Mouse (Mus musculus): ENCODE data around the gene Palld. TPM values are rescaled to one million over a fixed set of nuclear protein-coding genes. Genes with fewer than 3 reads are reported as not detected.
A peak's percentile ranks its signal among the peaks of the same experiment; 100 is the strongest.

Palld gene
- polyA plus RNA-seq, 1 experiment, result 63.6 TPM

DNA sequence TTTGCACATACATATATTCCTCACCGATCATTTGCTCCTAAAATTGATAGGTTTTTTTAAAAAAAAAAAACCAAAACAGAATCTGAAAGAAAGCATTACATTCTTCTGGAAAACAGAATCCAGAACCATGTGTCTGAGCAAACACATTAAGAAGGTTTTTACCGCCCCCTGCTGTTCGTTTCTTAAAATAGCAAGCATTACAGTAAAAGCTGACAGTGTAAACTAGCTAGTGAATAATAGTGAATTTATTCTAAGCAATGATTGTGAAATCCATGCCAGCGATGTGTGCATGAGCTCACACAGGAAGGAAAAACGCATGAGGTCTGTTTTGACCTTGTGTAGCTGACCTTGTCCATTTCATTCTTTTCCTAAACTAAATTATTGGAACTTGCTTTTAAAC lies 27.2 kb downstream of the Palld start:
- no peak for TF ChIP-seq EP300 (IDR thresholded peaks at IDR 0.05; ENCODE audit: insufficient read depth, low read depth, low read length)
- TF ChIP-seq CTCF (IDR thresholded peaks at IDR 0.05; ENCODE audit: low read depth, low read length), result no peak
- TF ChIP-seq POLR2A (IDR thresholded peaks at IDR 0.05; ENCODE audit: insufficient read depth, low read length), result no peak
- Histone ChIP-seq H3K4me1 (ENCODE audit: control insufficient read depth, insufficient read depth, low read length) (no peaks in the 10 kb centered on the region), H3K4me3 (ENCODE audit: low read depth, low read length) (no peak overlapping the region), H3K9ac (ENCODE audit: low read depth, poor library complexity, severe bottlenecking) (no peak overlapping the region), H3K27me3 (ENCODE audit: control insufficient read depth, insufficient read depth, low read length, poor library complexity, severe bottlenecking) (no peaks in the 10 kb centered on the region), H3K27ac (ENCODE audit: insufficient read depth, low read length) (no peak overlapping the region), H3K9me3 (replicated peaks; ENCODE audit: control insufficient read depth, insufficient read depth, low read length, poor library complexity, severe bottlenecking) (no peaks in the 10 kb centered on the region), H3K36me3 (ENCODE audit: control insufficient read depth, insufficient read depth, low read length, poor library complexity, severe bottlenecking) (no peaks in the 10 kb centered on the region)

DNA sequence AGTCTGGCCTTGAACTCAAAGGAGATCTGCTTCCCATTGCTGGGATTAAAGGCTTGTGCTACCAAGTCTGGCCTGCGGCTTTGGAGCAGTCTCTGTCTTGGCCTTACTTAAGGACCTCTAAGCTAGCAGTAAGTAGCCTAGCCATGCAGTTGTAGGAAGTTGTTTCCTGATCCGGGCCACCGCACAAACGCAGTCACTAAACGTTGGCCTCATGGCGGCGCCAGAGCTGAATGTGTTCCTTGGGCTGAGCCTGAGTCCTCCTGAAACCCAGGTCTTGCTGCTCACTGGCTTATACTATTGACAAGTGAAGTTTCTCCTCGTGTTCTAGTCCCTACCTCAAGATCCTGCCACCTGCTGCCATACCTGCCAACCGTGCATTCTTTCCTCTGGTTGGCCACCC lies 28.5 kb downstream of the Palld start:
- Histone ChIP-seq H3K4me1 (ENCODE audit: control insufficient read depth, insufficient read depth, low read length) (no peaks in the 10 kb centered on the region), H3K9ac (ENCODE audit: low read depth, poor library complexity, severe bottlenecking) (no peak overlapping the region), H3K27me3 (ENCODE audit: control insufficient read depth, insufficient read depth, low read length, poor library complexity, severe bottlenecking) (no peaks in the 10 kb centered on the region), H3K4me3 (ENCODE audit: low read depth, low read length) (no peak overlapping the region), H3K27ac (ENCODE audit: insufficient read depth, low read length) (no peak overlapping the region), H3K36me3 (ENCODE audit: control insufficient read depth, insufficient read depth, low read length, poor library complexity, severe bottlenecking) (no peaks in the 10 kb centered on the region), H3K9me3 (replicated peaks; ENCODE audit: control insufficient read depth, insufficient read depth, low read length, poor library complexity, severe bottlenecking) (no peaks in the 10 kb centered on the region)
- TF ChIP-seq POLR2A (IDR thresholded peaks at IDR 0.05; ENCODE audit: insufficient read depth, low read length) (no peak), CTCF (IDR thresholded peaks at IDR 0.05; ENCODE audit: low read depth, low read length) (peak; percentile 52)

DNA sequence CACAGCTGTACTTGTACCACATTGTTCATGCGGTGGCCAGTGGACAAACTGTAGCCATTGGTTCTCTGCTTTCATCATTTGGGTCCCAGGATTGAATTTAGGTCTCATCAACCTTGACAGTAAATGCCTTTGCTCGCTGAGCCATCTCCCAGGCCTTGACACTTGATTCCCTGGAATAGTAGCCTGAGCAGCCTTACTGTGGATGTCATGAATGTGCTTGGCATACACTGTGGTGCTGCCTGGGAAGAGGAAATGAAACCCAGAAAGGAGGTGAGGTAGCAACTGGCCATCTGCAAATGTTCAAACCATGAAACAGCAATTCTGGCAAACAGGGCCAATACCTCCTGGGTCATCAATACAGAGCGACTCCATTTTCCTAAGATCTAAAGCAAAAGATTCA lies 34.0 kb downstream of the Palld start:
- Histone ChIP-seq H3K27me3 (ENCODE audit: control insufficient read depth, insufficient read depth, low read length, poor library complexity, severe bottlenecking) (no peaks in the 10 kb centered on the region), H3K4me3 (ENCODE audit: low read depth, low read length) (no peak overlapping the region), H3K9ac (ENCODE audit: low read depth, poor library complexity, severe bottlenecking) (no peak overlapping the region), H3K36me3 (ENCODE audit: control insufficient read depth, insufficient read depth, low read length, poor library complexity, severe bottlenecking) (no peaks in the 10 kb centered on the region), H3K4me1 (ENCODE audit: control insufficient read depth, insufficient read depth, low read length) (no peaks in the 10 kb centered on the region), H3K27ac (ENCODE audit: insufficient read depth, low read length) (no peak overlapping the region), H3K9me3 (replicated peaks; ENCODE audit: control insufficient read depth, insufficient read depth, low read length, poor library complexity, severe bottlenecking) (peaks cover 7% of the 10 kb centered on the region)
- TF ChIP-seq POLR2A (IDR thresholded peaks at IDR 0.05; ENCODE audit: insufficient read depth, low read length) (no peak), CTCF (IDR thresholded peaks at IDR 0.05; ENCODE audit: low read depth, low read length) (no peak), EP300 (IDR thresholded peaks at IDR 0.05; ENCODE audit: insufficient read depth, low read depth, low read length) (no peak)

DNA sequence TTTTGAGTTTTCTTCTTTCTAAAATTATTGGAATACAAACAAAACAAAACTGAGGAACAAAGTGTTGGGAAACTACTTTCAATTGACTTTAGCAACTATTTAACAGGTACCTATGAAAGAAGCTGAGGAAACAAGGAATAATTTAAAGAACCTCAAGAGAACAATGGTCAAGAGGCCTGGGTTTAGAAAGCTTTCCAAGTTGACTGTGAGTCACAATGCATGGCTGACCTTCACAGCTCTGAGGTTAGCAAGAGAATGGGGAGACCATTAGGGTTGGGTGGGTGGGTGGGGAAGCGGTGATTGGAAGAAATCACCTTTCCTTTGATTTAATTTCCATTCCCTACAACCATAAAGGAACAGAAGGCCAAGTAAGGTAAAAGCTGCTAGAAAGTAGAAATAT lies 35.6 kb downstream of the Palld start:
- Histone ChIP-seq H3K27ac (ENCODE audit: insufficient read depth, low read length) (no peak overlapping the region), H3K27me3 (ENCODE audit: control insufficient read depth, insufficient read depth, low read length, poor library complexity, severe bottlenecking) (no peaks in the 10 kb centered on the region), H3K4me1 (ENCODE audit: control insufficient read depth, insufficient read depth, low read length) (no peaks in the 10 kb centered on the region), H3K9ac (ENCODE audit: low read depth, poor library complexity, severe bottlenecking) (no peak overlapping the region), H3K4me3 (ENCODE audit: low read depth, low read length) (no peak overlapping the region), H3K36me3 (ENCODE audit: control insufficient read depth, insufficient read depth, low read length, poor library complexity, severe bottlenecking) (no peaks in the 10 kb centered on the region), H3K9me3 (replicated peaks; ENCODE audit: control insufficient read depth, insufficient read depth, low read length, poor library complexity, severe bottlenecking) (peaks cover 7% of the 10 kb centered on the region)
- TF ChIP-seq POLR2A (IDR thresholded peaks at IDR 0.05; ENCODE audit: insufficient read depth, low read length), result no peak
- no peak for TF ChIP-seq EP300 (IDR thresholded peaks at IDR 0.05; ENCODE audit: insufficient read depth, low read depth, low read length)
- TF ChIP-seq CTCF (IDR thresholded peaks at IDR 0.05; ENCODE audit: low read depth, low read length), result no peak

DNA sequence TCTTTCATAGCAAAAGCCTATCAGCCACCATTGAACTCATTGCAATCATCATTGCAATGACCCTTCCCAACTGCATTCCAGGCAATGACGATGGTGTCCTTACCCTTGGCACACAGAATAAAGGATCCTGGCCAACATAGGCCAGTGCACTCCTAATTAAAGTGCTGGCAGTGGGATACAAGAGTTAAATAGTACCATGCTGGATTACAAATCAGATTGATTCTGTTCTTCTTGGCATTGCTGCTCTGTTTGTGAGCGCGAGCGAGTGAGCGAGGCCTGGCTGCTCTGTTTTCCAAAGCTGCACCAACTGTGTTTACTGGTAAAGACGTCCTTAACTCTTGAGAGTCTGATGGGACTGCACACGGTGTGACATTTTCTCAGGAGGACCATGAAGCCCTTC lies 37.1 kb downstream of the Palld start:
- TF ChIP-seq EP300 (IDR thresholded peaks at IDR 0.05; ENCODE audit: insufficient read depth, low read depth, low read length) (no peak), POLR2A (IDR thresholded peaks at IDR 0.05; ENCODE audit: insufficient read depth, low read length) (no peak), CTCF (IDR thresholded peaks at IDR 0.05; ENCODE audit: low read depth, low read length) (no peak)
- Histone ChIP-seq H3K27me3 (ENCODE audit: control insufficient read depth, insufficient read depth, low read length, poor library complexity, severe bottlenecking) (no peaks in the 10 kb centered on the region), H3K27ac (ENCODE audit: insufficient read depth, low read length) (no peak overlapping the region), H3K9ac (ENCODE audit: low read depth, poor library complexity, severe bottlenecking) (no peak overlapping the region), H3K36me3 (ENCODE audit: control insufficient read depth, insufficient read depth, low read length, poor library complexity, severe bottlenecking) (no peaks in the 10 kb centered on the region), H3K9me3 (replicated peaks; ENCODE audit: control insufficient read depth, insufficient read depth, low read length, poor library complexity, severe bottlenecking) (peaks cover 7% of the 10 kb centered on the region), H3K4me3 (ENCODE audit: low read depth, low read length) (no peak overlapping the region), H3K4me1 (ENCODE audit: control insufficient read depth, insufficient read depth, low read length) (no peaks in the 10 kb centered on the region)

DNA sequence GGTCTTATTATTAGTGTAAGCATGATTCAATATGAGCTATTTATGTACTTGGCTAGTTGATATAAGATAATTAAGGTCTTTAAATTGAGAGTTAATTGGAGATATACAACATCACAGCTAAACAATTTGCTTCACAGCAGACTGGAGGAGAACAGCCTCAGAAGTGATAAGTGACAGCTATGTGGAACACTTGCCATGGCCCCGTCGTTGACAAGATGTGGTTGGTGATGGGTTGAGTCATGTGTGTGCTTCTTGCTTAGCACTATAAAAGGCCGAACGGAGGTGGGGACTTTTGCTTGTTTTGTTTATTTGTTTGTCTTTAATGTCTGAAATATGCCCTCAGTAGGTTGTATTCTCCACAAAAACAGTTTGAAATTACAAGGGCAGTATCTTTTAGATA lies 51.2 kb downstream of the Palld start:
- no peak overlapping the region for H3K27ac ChIP-seq (ENCODE audit: insufficient read depth, low read length)
- no peak overlapping the region for H3K4me3 ChIP-seq (ENCODE audit: low read depth, low read length)
- H3K4me1 ChIP-seq (ENCODE audit: control insufficient read depth, insufficient read depth, low read length), result no peaks in the 10 kb centered on the region
- H3K9ac ChIP-seq (ENCODE audit: low read depth, poor library complexity, severe bottlenecking), result no peak overlapping the region
- H3K27me3 ChIP-seq (ENCODE audit: control insufficient read depth, insufficient read depth, low read length, poor library complexity, severe bottlenecking), result no peaks in the 10 kb centered on the region; the same call in 1 of the 2 replicates
- H3K36me3 ChIP-seq (ENCODE audit: control insufficient read depth, insufficient read depth, low read length, poor library complexity, severe bottlenecking), result no peaks in the 10 kb centered on the region
- TF ChIP-seq EP300 (IDR thresholded peaks at IDR 0.05; ENCODE audit: insufficient read depth, low read depth, low read length) (no peak), POLR2A (IDR thresholded peaks at IDR 0.05; ENCODE audit: insufficient read depth, low read length) (no peak)
- H3K9me3 ChIP-seq (replicated peaks; ENCODE audit: control insufficient read depth, insufficient read depth, low read length, poor library complexity, severe bottlenecking), result peaks cover 4% of the 10 kb centered on the region; the same call in 1 of the 2 replicates

All from ES-Bruce4 (cell line).